Mouse (Mus musculus) bone marrow macrophage, adult 2 months (primary cell): ENCODE measurements around the gene Gsdma3. TPM values are rescaled to one million over a fixed set of nuclear protein-coding genes. Genes with fewer than 3 reads are reported as not detected.

ENCODE experiments used
- H3K27ac ChIP-seq: 2 replicates; pipeline ENCODE4 v1.5.1; 2012; ENCODE audit warnings: low read depth, low read length; ENCODE audit not compliant: insufficient read depth
- H3K4me1 ChIP-seq: 2 replicates; pipeline ENCODE4 v1.6.1; 2012; ENCODE audit warnings: low read length; ENCODE audit not compliant: control insufficient read depth, insufficient read depth
- H3K4me3 ChIP-seq: 2 replicates; pipeline ENCODE4 v1.5.1; 2012; ENCODE audit warnings: mild to moderate bottlenecking, low read length, moderate library complexity; ENCODE audit not compliant: insufficient read depth
- CTCF ChIP-seq: IDR thresholded peaks from 2 replicates; pipeline ENCODE4 v1.5.1; 2012; ENCODE audit warnings: low read depth, mild to moderate bottlenecking, low read length, moderate library complexity
- POLR2A ChIP-seq: IDR thresholded peaks from 2 replicates; pipeline ENCODE4 v1.6.1; 2012; ENCODE audit warnings: mild to moderate bottlenecking, low read depth, low read length, borderline replicate concordance
- polyA plus RNA-seq: library from polyadenylated mRNA; stranded (reverse); fragments of >200 nt; gene quantifications from 2 replicates; pipeline ENCODE4 v1.2.4, GENCODE M21; 2012; ENCODE audit not compliant: missing spikeins, insufficient read depth, insufficient read length

The Gsdma3 gene
- polyA plus RNA-seq, 1 experiment, result not detected

DNA sequence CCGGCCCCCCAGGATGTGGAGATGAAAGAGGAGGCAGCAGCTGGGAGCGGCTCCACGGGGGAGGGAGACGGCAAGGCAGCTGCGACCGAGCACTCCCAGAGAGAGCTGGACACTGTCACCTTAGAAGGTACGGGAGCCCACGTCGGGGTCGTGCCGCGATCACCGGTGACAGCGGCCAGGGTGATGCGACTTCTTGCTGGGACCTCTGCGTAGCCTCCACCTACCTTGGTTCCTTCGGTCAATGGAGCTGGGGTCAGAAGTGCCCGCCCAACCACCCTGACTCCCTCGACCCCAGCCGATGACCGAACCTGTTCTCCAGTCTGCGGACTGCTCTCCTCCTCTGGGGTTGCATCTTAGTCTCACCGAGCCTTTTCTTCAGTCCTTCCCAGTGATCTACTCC is 56.7 kb downstream of the Gsdma3 start:
- peak overlapping the region; percentile 51 for H3K27ac ChIP-seq
- H3K4me3 ChIP-seq, result peak overlapping the region; percentile 79
- TF ChIP-seq POLR2A (no peak), CTCF (no peak)
- H3K4me1 ChIP-seq, result peaks cover 10% of the 10 kb centered on the region

GRCm38 (mm10) chr11:98685642-98686041 is 59.5 kb downstream of the Gsdma3 start:
- Histone ChIP-seq H3K4me1 (peaks cover 8% of the 10 kb centered on the region), H3K4me3 (no peak overlapping the region), H3K27ac (no peak overlapping the region)
- TF ChIP-seq CTCF, result no peak
- no peak for TF ChIP-seq POLR2A

DNA sequence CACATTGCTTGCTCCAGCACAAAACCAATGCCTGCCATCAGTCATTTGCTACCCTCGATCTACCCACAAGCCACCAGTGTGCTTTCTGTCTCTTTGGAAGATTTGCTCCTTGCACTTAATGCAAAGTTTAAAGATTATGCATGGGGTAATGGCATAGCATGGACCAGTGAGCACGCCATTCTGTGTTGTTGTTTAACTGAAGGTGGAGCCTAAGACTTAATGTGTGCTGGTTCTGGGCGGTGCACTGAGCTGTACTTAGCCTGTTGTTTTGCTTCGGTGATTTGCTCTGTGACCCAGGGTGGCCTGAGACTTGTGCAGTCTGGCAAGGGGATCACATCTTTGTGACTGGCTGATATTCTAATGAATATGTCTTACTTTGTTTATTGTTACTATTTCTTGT is 60.8 kb downstream of the Gsdma3 start:
- Histone ChIP-seq H3K4me1 (0 out of 2 replicates have a peak, but pooled peaks cover 2% of the 10 kb centered on the region), H3K27ac (no peak overlapping the region), H3K4me3 (no peak overlapping the region)
- no peak for TF ChIP-seq CTCF
- TF ChIP-seq POLR2A, result no peak

Other genes starting within 250 kb of the Gsdma3 start
- gene Tcap, start 242.5 kb upstream of the Gsdma3 start, polyA plus RNA-seq, result not detected in 2 replicates
- not detected in 2 replicates for gene Pnmt, start 239.9 kb upstream of the Gsdma3 start, polyA plus RNA-seq
- 4.6 and 6.4 TPM in 2 replicates for gene Pgap3, start 225.9 kb upstream of the Gsdma3 start, polyA plus RNA-seq
- 0.17 TPM in 1 of 2 replicates, not detected in the other for gene Erbb2, start 213.9 kb upstream of the Gsdma3 start, polyA plus RNA-seq
- gene Mien1, start 187.4 kb upstream of the Gsdma3 start, polyA plus RNA-seq, result 84.8 and 92.4 TPM in 2 replicates
- gene Grb7, start 180.0 kb upstream of the Gsdma3 start, polyA plus RNA-seq, result not detected in 2 replicates
- gene Ikzf3, start 80.3 kb upstream of the Gsdma3 start, polyA plus RNA-seq, result not detected in 2 replicates
- gene Zpbp2, start 75.3 kb upstream of the Gsdma3 start, polyA plus RNA-seq, result not detected in 2 replicates
- gene Ormdl3, start 39.0 kb upstream of the Gsdma3 start, polyA plus RNA-seq, result 17.1 and 18.5 TPM in 2 replicates
- not detected in 2 replicates for gene Lrrc3c, start 28.1 kb upstream of the Gsdma3 start, polyA plus RNA-seq
- gene Gm12355, start 699 bp upstream of the Gsdma3 start, polyA plus RNA-seq, result 9.6 and 15.5 TPM in 2 replicates
- not detected in 2 replicates for gene Gsdma2, start 20.4 kb downstream of the Gsdma3 start, polyA plus RNA-seq
- not detected in 2 replicates for gene Gsdma, start 38.0 kb downstream of the Gsdma3 start, polyA plus RNA-seq
- 46.3 and 53.7 TPM in 2 replicates for gene Psmd3, start 56.2 kb downstream of the Gsdma3 start, polyA plus RNA-seq
- not detected in 2 replicates for gene Csf3, start 74.9 kb downstream of the Gsdma3 start, polyA plus RNA-seq
- 26.9 and 32.2 TPM in 2 replicates for gene Med24, start 103.1 kb downstream of the Gsdma3 start, polyA plus RNA-seq
- gene Thra, start 114.3 kb downstream of the Gsdma3 start, polyA plus RNA-seq, result 20.7 and 23.5 TPM in 2 replicates
- 7.4 and 8.2 TPM in 2 replicates for gene Nr1d1, start 149.0 kb downstream of the Gsdma3 start, polyA plus RNA-seq
- 78.4 and 79.3 TPM in 2 replicates for gene Msl1, start 169.2 kb downstream of the Gsdma3 start, polyA plus RNA-seq
- gene Casc3, start 178.5 kb downstream of the Gsdma3 start, polyA plus RNA-seq, result 37.9 and 40.1 TPM in 2 replicates
- 0.62 and 0.65 TPM in 2 replicates for gene Rapgefl1, start 210.4 kb downstream of the Gsdma3 start, polyA plus RNA-seq
- gene Wipf2, start 237.3 kb downstream of the Gsdma3 start, polyA plus RNA-seq, result 16.9 and 20.5 TPM in 2 replicates